ENCODE assay signal across 21 mouse cellular contexts in the genomic region with DNA sequence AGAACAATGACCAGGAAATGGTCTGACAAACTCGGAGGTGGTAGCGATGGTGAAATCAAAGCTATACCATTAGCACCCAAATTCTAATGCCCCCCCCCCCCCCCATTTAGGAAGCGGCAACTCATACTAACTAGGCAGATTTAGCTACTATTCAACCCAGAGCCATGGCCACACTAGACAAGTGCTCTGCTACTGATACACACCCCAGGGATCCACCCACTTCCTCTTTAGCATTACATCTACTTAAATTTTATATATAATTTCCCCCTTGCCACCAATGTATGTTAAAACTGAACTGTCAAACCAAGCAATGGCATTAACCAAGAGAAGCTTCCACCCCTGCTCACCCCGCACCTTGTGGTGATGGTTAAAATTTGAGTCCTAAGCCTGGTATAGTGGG.
"Had no signal": no experiment of that assay in that cellular context is flagged by ENCODE, and none has a peak within 500 bp of the region (broad histone marks: within the 10 kb centered on the region; RNA-seq: fewer than 3 reads in every experiment).

No protein-coding gene starts in this region.

- H3K36me3 ChIP-seq: limb, embryonic 12.5 days; limb, embryonic 15.5 days; lung, embryonic 15.5 days; midbrain, embryonic 10.5 days; neural tube, embryonic 12.5 days; stomach, embryonic 15.5 days had no signal

- H3K4me2 ChIP-seq: limb, embryonic 12.5 days; limb, embryonic 15.5 days; lung, embryonic 15.5 days; neural tube, embryonic 12.5 days; neural tube, embryonic 15.5 days; stomach, embryonic 15.5 days had no signal

- H3K27me3 ChIP-seq: limb, embryonic 12.5 days; limb, embryonic 15.5 days; neural tube, embryonic 12.5 days; neural tube, embryonic 15.5 days; stomach, embryonic 15.5 days had no signal

- H3K9me3 ChIP-seq: limb, embryonic 12.5 days; limb, embryonic 15.5 days; lung, embryonic 15.5 days; midbrain, embryonic 10.5 days; neural tube, embryonic 12.5 days; neural tube, embryonic 15.5 days; stomach, embryonic 15.5 days had no signal

- H3K9ac ChIP-seq: limb, embryonic 12.5 days; limb, embryonic 15.5 days; liver, embryonic 14.5 days; lung, embryonic 15.5 days; neural tube, embryonic 12.5 days; neural tube, embryonic 15.5 days; stomach, embryonic 15.5 days had no signal

- ATAC-seq: intestine, postnatal 0 days had no signal

- H3K27ac ChIP-seq: kidney, postnatal 0 days; layer of hippocampus, adult 2 months; limb, embryonic 12.5 days; limb, embryonic 15.5 days; liver, embryonic 14.5 days; lung, embryonic 15.5 days; midbrain, embryonic 10.5 days; neural tube, embryonic 12.5 days; neural tube, embryonic 15.5 days; stomach, embryonic 15.5 days had no signal

- H3K4me1 ChIP-seq: limb, embryonic 15.5 days; lung, embryonic 15.5 days; neural tube, embryonic 12.5 days; stomach, embryonic 15.5 days had no signal

- H3K4me3 ChIP-seq: layer of hippocampus, adult 2 months; limb, embryonic 12.5 days; limb, embryonic 15.5 days; lung, embryonic 15.5 days; megakaryocyte, embryonic 14.5 days; midbrain, embryonic 10.5 days; neural tube, embryonic 12.5 days; neural tube, embryonic 15.5 days; stomach, embryonic 15.5 days had no signal

- DNase-seq: kidney, postnatal 25 days; layer of hippocampus, adult 9-11 months; left cerebral cortex, postnatal 4 days; lung, adult 18-20 months; lung, postnatal 10 days; lung, postnatal 4 days; midbrain, embryonic 14.5 days; retina, postnatal 1 day; thymus, postnatal 25 days had no signal
